Comparison of ENCODE assay signal across 10 mouse cellular contexts in the genomic region with DNA sequence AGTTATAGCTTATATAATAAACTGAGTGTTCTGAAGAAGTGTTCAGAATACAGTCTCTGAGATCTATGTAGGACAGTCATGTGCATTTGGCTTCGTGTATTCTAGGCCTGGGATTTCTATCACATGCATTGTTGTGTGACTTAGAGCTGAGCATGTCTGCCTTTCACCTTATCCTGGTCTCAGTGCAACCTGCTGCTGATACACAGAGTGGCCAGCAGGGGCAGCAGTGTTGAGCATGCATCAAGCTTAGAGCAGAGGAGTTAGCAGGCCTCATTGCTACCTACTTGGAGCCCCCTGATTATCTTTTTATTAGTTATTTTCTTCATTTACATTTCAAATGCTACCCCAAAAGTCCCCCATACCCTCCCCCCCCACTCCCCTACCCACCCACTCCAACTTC.
DNase-seq lines count a peak whose midpoint lies in the region; ATAC-seq and TF ChIP-seq lines count a peak whose summit lies in the region.
"Had no signal": no experiment of that assay in that cellular context is flagged by ENCODE, and none has a peak within 500 bp of the region (broad histone marks: within the 10 kb centered on the region; RNA-seq: fewer than 3 reads in every experiment).

No protein-coding gene starts in this region.

- H3K27me3 ChIP-seq in kidney, embryonic 15.5 days = no peaks in the 10 kb centered on the region
- peaks cover 18% of the 10 kb centered on the region for H3K27me3 ChIP-seq in CH12.LX (replicated peaks)
- H3K27me3 ChIP-seq in hindbrain, embryonic 12.5 days = no peaks in the 10 kb centered on the region

- no peak for TF ChIP-seq EP300 in CH12.LX (IDR thresholded peaks at IDR 0.05; ENCODE audit: low read length)

- TF ChIP-seq CTCF in CH12.LX (conservative IDR thresholded peaks at IDR 0.05 in 1 of 2, IDR thresholded peaks at IDR 0.05 in 1 of 2; ENCODE audit: low read depth in 2 of 2, low read length in 2 of 2) = peak; percentile 69 to 79

- peak; percentile 15 for DNase-seq in kidney, postnatal 10 days
- DNase-seq in CH12.LX (ENCODE audit: extremely low read depth) = peak; percentile 49
- DNase-seq in adipocyte (ENCODE audit: low spot score) = peak; percentile 22
- DNase-seq in right cerebral cortex, postnatal 14 days = no peak
- DNase-seq in heart, adult 18-20 months = no peak
- DNase-seq: gastrocnemius, postnatal 10 days; midbrain, embryonic 14.5 days had no signal

- WGBS in kidney, embryonic 15.5 days = 44% methylated on average over 1 of the region's 1 CpGs
- WGBS in hindbrain, embryonic 12.5 days = 57% methylated on average over 1 of the region's 1 CpGs

- H3K9ac ChIP-seq in kidney, embryonic 15.5 days = no peak overlapping the region
- H3K9ac ChIP-seq in CH12.LX (ENCODE audit: insufficient read depth, low read depth) = no peak overlapping the region
- H3K9ac ChIP-seq in hindbrain, embryonic 12.5 days = no peak overlapping the region

- TF ChIP-seq POLR2A in CH12.LX (IDR thresholded peaks at IDR 0.05; ENCODE audit: low read depth, low read length) = no peak

- ATAC-seq in kidney, embryonic 15.5 days (replicated peaks; ENCODE audit: low FRiP score) = no peak
- peak; percentile 91 for ATAC-seq in megakaryocyte, adult 5-6 weeks (ENCODE audit: poor library complexity, severe bottlenecking)
- ATAC-seq in hindbrain, embryonic 12.5 days (ENCODE audit: low FRiP score) = no peak

- TF ChIP-seq RAD21 in CH12.LX (IDR thresholded peaks at IDR 0.05; ENCODE audit: low read depth, low read length) = peak; percentile 6

- H3K4me1 ChIP-seq in kidney, embryonic 15.5 days = no peaks in the 10 kb centered on the region
- H3K4me1 ChIP-seq in CH12.LX (ENCODE audit: control insufficient read depth in 1 of 2, insufficient read depth in 2 of 2) = no peaks in the 10 kb centered on the region
- H3K4me1 ChIP-seq in hindbrain, embryonic 12.5 days = no peaks in the 10 kb centered on the region

- H3K4me2 ChIP-seq in kidney, embryonic 15.5 days = no peak overlapping the region
- no peak overlapping the region for H3K4me2 ChIP-seq in CH12.LX (ENCODE audit: insufficient read depth, low read depth, poor library complexity, severe bottlenecking)
- no peak overlapping the region for H3K4me2 ChIP-seq in hindbrain, embryonic 12.5 days (replicated peaks)

- no peaks in the 10 kb centered on the region for H3K36me3 ChIP-seq in kidney, embryonic 15.5 days
- no peaks in the 10 kb centered on the region for H3K36me3 ChIP-seq in CH12.LX (replicated peaks in 1 of 2; ENCODE audit: control insufficient read depth in 1 of 2, insufficient read depth in 1 of 2, low read length in 1 of 2)
- no peaks in the 10 kb centered on the region for H3K36me3 ChIP-seq in hindbrain, embryonic 12.5 days

- dilution Hi-C loops in CH12.LX (cut with MboI; ENCODE audit: extremely low pct_ligation_motif_present, extremely low pct_unique_long_range_greater_than_20kb, low sequenced_read_pairs) = no loop called here

- no peak overlapping the region for H3K27ac ChIP-seq in kidney, embryonic 15.5 days
- no peak overlapping the region for H3K27ac ChIP-seq in CH12.LX (ENCODE audit: insufficient read depth, low read depth)
- H3K27ac ChIP-seq in hindbrain, embryonic 12.5 days = no peak overlapping the region

- in situ Hi-C loops in CH12.LX (cut with MboI; ENCODE audit: low pct_ligation_motif_present, low pct_unique_long_range_greater_than_20kb, low sequenced_read_pairs) = no loop called here

- no peaks in the 10 kb centered on the region for H3K9me3 ChIP-seq in kidney, embryonic 15.5 days (replicated peaks)
- no peaks in the 10 kb centered on the region for H3K9me3 ChIP-seq in CH12.LX (replicated peaks; ENCODE audit: low read length)
- no peaks in the 10 kb centered on the region for H3K9me3 ChIP-seq in hindbrain, embryonic 12.5 days (replicated peaks)

- H3K4me3 ChIP-seq in kidney, embryonic 15.5 days (replicated peaks) = no peak overlapping the region
- no peak overlapping the region for H3K4me3 ChIP-seq in CH12.LX (replicated peaks in 1 of 3; ENCODE audit: low read depth in 2 of 3, low read length in 2 of 3, poor library complexity in 1 of 3)
- no peak overlapping the region for H3K4me3 ChIP-seq in hindbrain, embryonic 12.5 days

- no peaks in the 10 kb centered on the region for H3K79me2 ChIP-seq in CH12.LX (replicated peaks; ENCODE audit: control insufficient read depth, extremely low read depth, insufficient read depth, poor library complexity, severe bottlenecking)

TF ChIP-seq in CH12.LX, 34 proteins besides CTCF, POLR2A, EP300 and RAD21:
- TF ChIP-seq JUND (conservative IDR thresholded peaks at IDR 0.05; ENCODE audit: low read depth, low read length) (no peak), SMC3 (IDR thresholded peaks at IDR 0.05; ENCODE audit: low read depth, low read length) (0 out of 2 replicates have a peak, but pooled peaks have one; percentile 2), BHLHE40 (IDR thresholded peaks at IDR 0.05; ENCODE audit: low read depth, low read length) (no peak)

Comparison
In these comparisons a context has a peak if more than half of its experiments do, and no peak if none do; other contexts are left out.
1. DNase-seq: peak in kidney, postnatal 10 days (single experiment), CH12.LX (single experiment) and adipocyte (single experiment); none in right cerebral cortex, postnatal 14 days (single experiment) and heart, adult 18-20 months (0 of 2).